Mouse (Mus musculus) Patski (cell line): Measurements from ENCODE around the gene Polr1e. TPM values are rescaled to one million over a fixed set of nuclear protein-coding genes. Genes with fewer than 3 reads are reported as not detected.
A peak's percentile ranks its signal among the peaks of the same experiment; 100 is the strongest.

ENCODE experiments used
- ATAC-seq: fragments of 100-300 bp; one replicate; pipeline ENCODE4 v1.8.0; 2021
- CTCF ChIA-PET: fragments of 350-600 bp; sonication (Branson Sonifier 250); formaldehyde crosslinking; loops from one replicate; lab custom pipeline; 2022; ENCODE audit warnings: inconsistent platforms; lab: Charles Lee
- POLR2A ChIA-PET: fragments of 350-600 bp; sonication (Branson Sonifier 250); formaldehyde crosslinking; loops from one replicate; lab custom pipeline; 2022; ENCODE audit warnings: antibody characterized with exemption, inconsistent platforms; lab: Charles Lee
- DNase-seq: peaks from one replicate; pipeline ENCODE4 v3.0.0-alpha.2; 2011; ENCODE audit warnings: low read depth, low spot score
- H3K27me3 ChIP-seq: fragments of 371-371 bp; one replicate; pipeline ENCODE4 v1.5.1; 2021
- CTCF ChIP-seq: fragments of 100-300 bp; IDR thresholded peaks from one replicate; pipeline ENCODE4 v1.5.1; 2021
- in situ Hi-C: fragments of 300-500 bp; cut with MboI; formaldehyde crosslinking; loops from 3 replicates; pipeline ENCODE4 v1.11.1; 2018; ENCODE audit warnings: low pct_unique_long_range_greater_than_20kb, mixed read lengths
- polyA plus RNA-seq: library from polyadenylated mRNA; unstranded; gene quantifications from one replicate; pipeline ENCODE4 v1.2.3, GENCODE M21; 2021

The Polr1e gene
- polyA plus RNA-seq, 1 experiment from 2014 or later, result 16.4 TPM

DNA sequence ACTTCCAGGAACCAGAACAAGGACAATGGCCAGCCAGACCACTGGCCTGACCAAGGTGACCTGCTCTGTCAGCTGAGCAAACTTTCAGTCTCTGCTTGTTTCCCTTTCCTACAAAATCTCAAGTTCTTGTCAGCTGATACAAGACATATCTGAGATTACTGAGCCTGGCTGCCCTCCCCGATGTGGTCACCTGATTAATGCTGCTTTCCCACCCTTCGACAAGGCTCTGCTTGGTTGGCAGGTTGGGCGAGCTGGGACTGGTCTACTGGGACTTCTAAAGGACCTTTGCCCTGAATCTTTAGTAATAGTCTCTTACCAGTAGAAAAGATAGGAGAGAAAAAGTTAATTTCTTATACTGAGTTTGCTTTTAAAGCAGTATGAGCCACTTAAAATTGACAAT, 12.9 kb upstream of the Polr1e start:
- DNase-seq (no peak), ATAC-seq (no peak)
- ChIA-PET POLR2A (no interaction called here), CTCF (no interaction called here)
- no peak for TF ChIP-seq CTCF
- in situ Hi-C loops, result no loop called here
- H3K27me3 ChIP-seq, result no peaks in the 10 kb centered on the region

DNA sequence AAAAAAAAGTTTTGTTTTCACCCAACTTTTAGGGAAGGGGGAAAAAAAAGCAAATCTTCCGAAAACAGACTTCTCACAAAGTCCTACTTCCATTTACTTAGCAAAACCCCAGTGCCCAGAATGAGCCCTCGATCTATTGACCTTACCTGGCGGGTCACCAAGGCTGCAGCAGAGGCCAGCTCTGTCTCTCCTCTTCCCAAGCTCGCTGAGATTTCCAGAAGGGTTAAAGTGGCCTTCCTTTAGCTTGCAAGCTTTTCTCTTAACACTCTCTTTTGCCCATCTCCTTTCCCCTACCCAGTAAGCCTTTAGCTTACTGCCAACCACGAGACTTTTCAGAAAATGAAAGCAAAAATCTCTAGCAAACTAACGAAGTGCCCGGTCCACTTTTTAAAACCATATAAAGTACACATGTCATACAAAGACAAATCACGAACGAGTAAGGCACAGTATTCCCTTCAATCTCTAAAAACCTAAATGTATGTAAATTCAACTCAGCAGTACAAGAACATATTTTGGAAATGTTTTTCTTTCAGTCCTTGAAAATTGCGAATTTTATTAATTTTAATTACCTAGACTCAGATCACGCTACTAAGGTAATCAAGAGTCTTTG, 7.5 kb upstream of the Polr1e start:
- ATAC-seq (no peak), DNase-seq (no peak)
- in situ Hi-C loops, result loop anchor here (5.0 to 10.0 kb wide), 2 partner anchors 39 to 524 kb away; partner anchors contain the start of gene Shb
- CTCF ChIA-PET, result interaction anchor here (2.9 kb wide), 1 partner anchor 37 kb away, joined by 9 read pairs; no protein-coding TSS in a partner anchor
- POLR2A ChIA-PET, result no interaction called here
- no peaks in the 10 kb centered on the region for H3K27me3 ChIP-seq
- no peak for TF ChIP-seq CTCF

DNA sequence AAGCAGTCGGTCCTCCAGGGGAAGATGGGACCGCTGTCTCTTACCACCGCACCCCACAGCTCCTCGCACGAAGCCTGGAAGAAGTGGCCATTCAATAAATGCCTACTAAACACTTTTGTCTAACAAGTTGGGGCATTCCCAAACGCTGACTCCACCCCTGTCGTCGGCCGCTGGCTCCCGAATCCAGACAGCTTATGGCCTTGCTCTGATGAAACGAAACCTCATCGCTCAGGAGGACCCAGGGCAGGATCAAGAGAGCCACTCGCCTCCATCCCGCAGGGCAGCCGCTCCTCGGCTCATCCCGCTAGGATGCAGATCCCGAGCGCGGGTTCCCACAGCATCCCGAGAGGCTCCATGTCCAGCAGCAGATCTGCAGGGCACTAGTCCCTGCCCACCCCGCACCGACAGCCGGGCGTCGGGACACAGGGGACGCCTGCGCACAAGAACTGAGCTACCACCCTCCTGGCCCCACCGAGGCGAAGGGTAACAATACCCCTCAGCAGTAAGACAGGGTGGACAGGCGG, 6.7 kb upstream of the Polr1e start:
- no peaks in the 10 kb centered on the region for H3K27me3 ChIP-seq
- in situ Hi-C loops, result loop anchor here (5.0 to 10.0 kb wide), 2 partner anchors 39 to 523 kb away; partner anchors contain the start of gene Shb
- POLR2A ChIA-PET, result interaction anchor here (1.0 kb wide), 1 partner anchor 22 kb away, joined by 3 read pairs; no protein-coding TSS in a partner anchor
- DNase-seq, result no peak
- peak; percentile 52 for ATAC-seq
- CTCF ChIA-PET, result interaction anchor here (2.9 kb wide), 1 partner anchor 38 kb away, joined by 9 read pairs; no protein-coding TSS in a partner anchor
- TF ChIP-seq CTCF, result no peak

DNA sequence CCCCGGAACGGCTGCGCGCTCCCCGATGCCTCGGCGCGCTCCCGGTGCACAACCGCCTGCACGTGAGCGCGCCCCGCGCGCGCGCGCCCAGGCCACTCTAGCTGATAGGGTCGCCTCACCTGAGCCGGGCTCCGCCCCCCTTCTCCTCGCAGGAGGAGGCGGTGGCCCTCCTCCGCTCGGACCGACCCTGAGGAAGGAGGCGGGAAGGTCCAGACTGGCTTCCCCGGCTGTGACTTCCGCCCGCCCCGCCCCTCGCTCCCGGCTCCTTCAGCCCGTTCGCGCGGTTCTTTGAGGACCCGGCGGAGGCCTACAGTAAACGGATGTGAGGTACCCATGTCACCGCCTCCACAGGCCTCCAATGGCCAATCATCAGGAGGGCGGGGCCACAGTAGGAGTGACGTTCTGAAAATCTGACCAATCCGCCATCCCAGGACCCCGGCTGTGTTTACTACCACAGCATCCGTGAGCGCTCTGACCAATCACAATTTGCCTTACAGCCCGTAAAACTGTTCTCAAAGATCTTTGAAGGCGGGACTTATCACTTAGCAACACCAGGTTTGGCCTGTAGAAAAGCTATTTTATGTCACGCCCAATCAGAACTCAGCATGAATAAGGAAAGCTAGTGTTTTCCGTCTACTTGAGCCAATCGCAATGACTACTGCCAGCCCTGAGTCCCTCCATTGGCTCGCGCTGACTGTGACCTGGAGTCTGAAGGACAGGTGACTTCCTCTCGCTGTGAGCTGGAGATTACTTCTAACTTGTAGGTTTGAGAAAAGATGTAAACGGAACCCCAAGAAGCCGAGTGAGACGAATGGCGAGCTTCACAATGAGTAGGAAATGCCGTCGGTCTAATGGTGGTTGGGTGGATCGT, 6.0 kb upstream of the Polr1e start, which contains the start of gene Zbtb5:
Gene Zbtb5, minus strand, starts transcription at position 308 of the 871 bp plus-strand sequence.
- peak; percentile 100 for DNase-seq
- POLR2A ChIA-PET, result interaction anchor here (1.0 kb wide), 1 partner anchor 22 kb away, joined by 3 read pairs; no protein-coding TSS in a partner anchor
- CTCF ChIA-PET, result interaction anchor here (1.6 to 2.9 kb wide), 2 partner anchors 25 to 39 kb away, joined by 3 to 9 read pairs; no protein-coding TSS in a partner anchor
- in situ Hi-C loops, result loop anchor here (5.0 to 10.0 kb wide), 2 partner anchors 40 to 522 kb away; partner anchors contain the start of gene Shb
- no peak for TF ChIP-seq CTCF
- peak; percentile 95 for ATAC-seq
- H3K27me3 ChIP-seq, result no peaks in the 10 kb centered on the region

DNA sequence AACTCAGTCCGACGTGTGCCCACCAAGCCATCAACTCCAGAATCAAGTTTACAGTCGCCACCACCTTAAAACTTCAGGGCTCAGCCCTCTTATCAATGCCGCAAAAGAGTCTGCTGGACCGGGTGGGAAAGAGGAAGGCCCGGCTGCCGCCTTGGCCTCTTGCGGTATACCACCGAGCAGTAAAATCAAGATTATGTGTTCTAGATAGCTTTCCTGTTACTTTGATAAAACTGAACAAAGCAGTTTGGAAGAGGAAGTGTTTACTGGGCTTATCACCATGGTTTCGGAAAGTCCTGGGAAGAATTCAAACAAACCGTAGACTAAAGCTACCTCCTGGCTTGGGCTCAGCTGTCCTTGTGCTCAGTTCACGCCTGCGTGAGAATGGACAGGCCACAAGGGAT, 5.4 kb upstream of the Polr1e start:
- DNase-seq (no peak), ATAC-seq (no peak)
- no peak for TF ChIP-seq CTCF
- in situ Hi-C loops, result loop anchor here (5.0 to 10.0 kb wide), 2 partner anchors 41 to 522 kb away; partner anchors contain the start of gene Shb
- H3K27me3 ChIP-seq, result no peaks in the 10 kb centered on the region
- CTCF ChIA-PET, result interaction anchor here (1.6 to 2.9 kb wide), 2 partner anchors 26 to 40 kb away, joined by 3 to 9 read pairs; no protein-coding TSS in a partner anchor
- POLR2A ChIA-PET, result interaction anchor here (1.0 kb wide), 1 partner anchor 32 kb away, joined by 3 read pairs; the partner anchor contains the start of gene Grhpr

DNA sequence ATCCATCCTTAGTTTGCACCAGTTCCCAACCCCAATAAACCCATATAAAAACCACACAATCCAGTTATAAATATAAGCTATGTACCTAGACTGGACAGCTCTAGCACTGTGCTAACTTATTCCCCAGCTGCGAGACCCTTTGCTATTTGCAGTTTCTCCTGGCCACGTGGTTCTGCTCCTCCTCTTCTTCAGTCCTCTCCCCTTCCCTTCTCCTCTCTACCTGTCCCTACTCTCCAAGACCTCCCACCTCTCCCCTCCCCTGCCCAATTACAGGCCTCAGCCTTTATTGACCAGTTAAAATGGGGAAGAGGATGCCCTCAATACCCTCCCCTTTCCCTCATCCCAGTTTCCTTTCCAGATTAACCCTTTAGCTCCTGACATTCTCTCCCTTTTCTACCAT, 4.8 kb upstream of the Polr1e start:
- ATAC-seq, result no peak
- CTCF ChIA-PET, result interaction anchor here (1.6 to 2.9 kb wide), 2 partner anchors 26 to 40 kb away, joined by 3 to 9 read pairs; no protein-coding TSS in a partner anchor
- DNase-seq, result no peak
- POLR2A ChIA-PET, result interaction anchor here (1.0 kb wide), 1 partner anchor 32 kb away, joined by 3 read pairs; the partner anchor contains the start of gene Grhpr
- in situ Hi-C loops, result loop anchor here (5.0 to 10.0 kb wide), 2 partner anchors 41 to 521 kb away; partner anchors contain the start of gene Shb
- no peak for TF ChIP-seq CTCF
- H3K27me3 ChIP-seq, result no peaks in the 10 kb centered on the region

DNA sequence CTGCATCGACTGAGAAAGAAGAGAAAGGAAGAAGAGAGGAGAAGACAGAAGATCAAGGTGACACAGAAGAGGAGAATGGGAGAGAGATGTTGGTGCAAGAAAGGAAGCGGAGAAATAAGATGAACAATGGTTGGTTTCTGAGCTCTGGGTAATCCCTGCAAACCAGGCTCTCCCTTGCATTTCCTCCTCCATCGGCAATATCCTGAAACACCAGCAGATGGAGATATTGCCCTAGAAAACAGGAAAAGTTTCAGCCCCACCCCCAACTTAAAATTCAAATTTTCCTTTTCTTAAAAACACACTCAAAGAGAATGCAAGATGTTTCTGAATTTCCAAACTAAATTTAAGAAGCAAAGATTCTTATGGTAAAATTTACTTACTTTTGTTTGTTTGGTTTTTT, 2.8 kb upstream of the Polr1e start:
- DNase-seq (no peak), ATAC-seq (no peak)
- CTCF ChIA-PET, result no interaction called here
- TF ChIP-seq CTCF, result no peak
- POLR2A ChIA-PET, result no interaction called here
- in situ Hi-C loops, result loop anchor here (5.0 to 10.0 kb wide), 2 partner anchors 267 to 519 kb away; partner anchors contain the start of gene Shb
- H3K27me3 ChIP-seq, result no peaks in the 10 kb centered on the region

DNA sequence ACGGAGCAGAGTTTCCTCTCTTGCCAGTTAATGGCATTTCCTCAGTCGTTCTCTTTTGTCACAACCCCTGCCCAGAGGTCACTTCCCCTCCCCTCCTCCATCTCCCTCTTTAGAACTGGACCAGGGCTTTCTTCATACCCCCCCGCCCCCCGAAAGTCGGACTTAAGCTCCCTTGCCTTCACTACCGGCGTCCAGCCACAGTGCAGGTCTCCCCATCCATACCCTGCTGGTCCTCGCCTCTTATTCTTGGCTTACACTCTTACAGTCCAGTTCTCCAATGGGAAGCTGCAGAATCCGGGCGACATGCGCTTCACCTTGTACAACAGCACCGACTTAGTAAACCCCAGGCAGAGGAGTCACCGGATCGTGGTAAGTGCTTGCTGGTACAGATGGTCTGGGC, 626 bp downstream of the Polr1e start:
- TF ChIP-seq CTCF, result no peak
- in situ Hi-C loops, result loop anchor here (5.0 to 10.0 kb wide), 2 partner anchors 263 to 516 kb away; partner anchors contain the start of gene Shb
- ATAC-seq (no peak), DNase-seq (no peak)
- ChIA-PET POLR2A (no interaction called here), CTCF (no interaction called here)
- H3K27me3 ChIP-seq, result no peaks in the 10 kb centered on the region

DNA sequence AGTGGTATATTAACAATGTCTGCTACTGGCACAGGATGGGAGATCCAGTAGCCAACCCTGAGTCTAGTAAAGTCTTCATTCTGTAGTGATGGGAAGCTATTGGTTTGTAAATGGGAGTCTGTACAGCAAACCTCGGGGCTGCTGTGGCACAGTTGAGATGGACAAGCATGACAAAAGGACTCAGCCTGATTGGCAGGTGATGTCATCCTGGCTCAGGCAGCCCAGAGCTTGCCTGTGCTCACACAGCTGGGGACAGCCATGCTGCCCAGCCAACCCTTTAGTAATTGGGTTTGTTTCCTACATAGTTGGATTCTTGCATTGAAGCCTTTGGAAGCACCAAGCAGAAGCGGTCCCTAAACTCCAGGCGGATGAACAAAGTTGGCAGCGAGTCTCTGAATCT, 8.1 kb downstream of the Polr1e start:
- ChIA-PET POLR2A (no interaction called here), CTCF (no interaction called here)
- ATAC-seq (no peak), DNase-seq (no peak)
- no peaks in the 10 kb centered on the region for H3K27me3 ChIP-seq
- in situ Hi-C loops, result no loop called here
- TF ChIP-seq CTCF, result no peak

DNA sequence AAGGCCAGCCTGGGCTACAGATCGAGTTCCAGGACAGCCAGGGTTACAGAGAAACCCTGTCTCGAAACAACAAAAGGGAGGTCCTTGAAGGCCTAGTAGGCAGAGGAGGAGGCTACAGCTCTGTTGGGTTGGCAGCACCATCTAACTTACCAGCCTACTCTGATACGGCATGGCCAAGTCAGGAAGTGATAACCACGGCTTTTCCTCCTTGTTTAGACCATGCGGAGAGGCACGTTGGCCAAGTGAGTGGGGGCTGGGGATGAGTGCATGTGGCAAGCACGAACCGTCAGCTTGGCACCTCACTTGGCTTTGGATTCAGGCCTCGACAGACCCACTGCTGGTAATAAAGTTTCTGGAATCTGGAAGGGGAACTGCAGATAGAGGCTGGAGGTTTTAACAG, 14.2 kb downstream of the Polr1e start:
- no peak for TF ChIP-seq CTCF
- DNase-seq (no peak), ATAC-seq (no peak)
- ChIA-PET POLR2A (no interaction called here), CTCF (no interaction called here)
- H3K27me3 ChIP-seq, result no peaks in the 10 kb centered on the region
- in situ Hi-C loops, result loop anchor here (5.0 kb wide), 1 partner anchor 35 kb away; no protein-coding TSS in a partner anchor
